Mouse (Mus musculus): ENCODE results near the gene Pde4a. TPM values are rescaled to one million over a fixed set of nuclear protein-coding genes. Genes with fewer than 3 reads are reported as not detected.

The Pde4a gene
- 16.3 and 23.4 TPM in 2 replicates for polyA plus RNA-seq (2012; rRNA removed)

DNA sequence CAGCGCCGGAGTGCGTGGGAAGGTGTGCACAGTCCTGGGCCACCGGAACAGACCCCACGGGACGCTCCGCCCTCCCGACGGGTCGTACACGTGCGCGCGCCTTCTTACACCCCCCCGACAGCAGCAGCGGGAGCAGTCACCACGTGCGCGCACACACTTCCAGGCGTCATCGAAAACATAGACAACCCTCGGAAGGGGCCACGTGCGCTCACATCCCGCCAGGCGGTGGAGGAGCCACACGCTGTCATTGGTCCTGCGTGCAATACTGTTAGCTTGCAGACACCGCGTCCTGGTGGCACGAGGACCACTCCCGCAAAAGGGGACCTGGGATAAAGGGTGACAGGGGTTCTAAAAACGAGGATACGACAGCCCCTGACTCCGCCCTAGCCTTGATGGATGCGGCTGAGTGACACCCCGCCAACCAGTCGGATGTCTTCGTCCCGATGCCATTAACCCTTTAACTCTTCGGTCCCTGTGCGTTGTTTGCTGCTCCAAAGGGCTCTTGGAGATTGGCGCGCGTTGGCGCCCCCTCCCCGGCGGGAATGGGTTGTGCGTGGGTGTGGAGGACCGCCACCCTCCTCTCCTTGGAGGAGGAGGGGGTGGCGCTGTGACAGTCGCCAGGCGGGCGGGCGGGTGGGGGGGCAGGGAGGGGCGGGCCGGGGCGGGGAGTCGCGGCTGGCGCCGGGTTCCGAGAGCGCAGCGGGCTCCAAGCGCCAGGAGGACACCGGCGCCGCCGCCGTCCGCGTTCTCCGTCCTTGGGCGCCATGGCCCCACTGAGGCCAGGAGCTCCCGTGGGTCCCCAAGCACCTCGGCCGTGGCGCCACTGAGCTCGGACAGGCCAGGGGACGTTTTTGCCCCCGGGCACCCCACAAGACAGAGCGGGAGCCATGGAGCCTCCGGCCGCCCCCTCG, at the start of gene Pde4a:
TSS of gene Pde4a (plus strand) at position 674 of the 911 bp plus-strand sequence.
- TF ChIP-seq POLR2A (IDR thresholded peaks at IDR 0.05; ENCODE audit: borderline replicate concordance, extremely low read depth, insufficient read depth, insufficient read length, poor library complexity, severe bottlenecking) (no peak), CTCF (IDR thresholded peaks at IDR 0.05; ENCODE audit: borderline replicate concordance, extremely low read depth, insufficient read depth, insufficient read length) (no peak)
- DNase-seq (ENCODE audit: low read depth), result peak; percentile 84

DNA sequence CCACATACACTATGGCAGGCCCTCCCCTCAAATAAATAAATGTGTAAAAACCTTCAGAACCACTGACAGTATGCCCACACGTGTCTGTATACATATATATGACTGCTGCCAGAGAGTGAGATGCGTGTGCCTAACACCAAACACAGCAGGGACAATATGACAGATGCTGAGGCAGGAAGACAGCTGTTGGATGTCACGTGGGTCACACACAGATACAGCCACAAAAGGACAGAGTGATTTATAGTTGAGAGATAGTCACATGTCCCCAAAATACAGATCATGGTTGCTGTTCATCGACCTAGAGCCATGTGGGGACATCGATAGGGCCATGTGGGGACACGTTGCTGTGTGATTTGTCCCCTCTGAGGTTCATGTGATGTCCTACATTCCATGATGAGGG, 48.4 kb upstream of the Pde4a start:
- TF ChIP-seq CTCF (IDR thresholded peaks at IDR 0.05; ENCODE audit: borderline replicate concordance, extremely low read depth, insufficient read depth, insufficient read length), result no peak
- no peak for DNase-seq (ENCODE audit: low read depth)

DNA sequence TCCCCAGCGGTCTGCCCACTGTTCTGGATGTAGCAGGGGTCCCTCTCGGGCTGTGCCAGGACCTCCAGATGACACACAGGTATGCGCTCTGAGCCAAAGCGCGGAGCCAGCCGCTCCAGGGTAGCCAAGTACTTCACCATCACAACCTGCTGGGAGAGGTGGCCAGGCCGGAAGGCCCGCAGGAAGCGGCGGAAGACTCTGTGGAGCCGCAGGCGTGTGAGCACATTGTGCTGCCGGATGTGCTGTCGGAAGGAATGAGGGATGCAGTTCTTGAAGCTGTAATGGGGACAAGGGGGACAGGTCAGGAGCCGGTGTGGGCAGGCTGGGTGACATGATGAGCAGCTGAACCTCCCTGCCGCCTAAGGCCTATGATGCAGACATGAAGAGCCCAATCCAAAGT, 44.0 kb upstream of the Pde4a start:
- no peak for TF ChIP-seq POLR2A (IDR thresholded peaks at IDR 0.05; ENCODE audit: borderline replicate concordance, extremely low read depth, insufficient read depth, insufficient read length, poor library complexity, severe bottlenecking)
- TF ChIP-seq CTCF (IDR thresholded peaks at IDR 0.05; ENCODE audit: borderline replicate concordance, extremely low read depth, insufficient read depth, insufficient read length), result no peak
- DNase-seq (ENCODE audit: low read depth), result no peak

DNA sequence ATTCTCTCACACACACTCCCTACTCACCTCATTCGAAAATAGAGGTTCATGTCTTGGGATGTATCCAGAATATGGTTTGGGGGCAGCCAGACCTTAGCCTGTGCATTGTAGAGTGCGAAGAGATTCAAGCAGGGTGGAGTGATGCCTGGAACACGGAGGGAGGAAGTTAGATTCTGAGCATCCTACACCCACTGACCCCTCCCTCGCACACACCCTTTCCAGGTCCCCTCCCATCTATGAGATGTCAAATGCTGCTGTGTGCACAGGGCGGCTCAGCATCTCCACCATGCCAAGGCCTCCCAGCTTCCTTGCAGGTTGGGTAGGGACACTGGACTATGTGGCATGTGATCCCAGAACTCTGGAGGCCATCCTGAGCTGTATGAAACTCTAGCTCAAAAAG, 40.7 kb upstream of the Pde4a start:
- DNase-seq (ENCODE audit: low read depth), result no peak
- TF ChIP-seq CTCF (IDR thresholded peaks at IDR 0.05; ENCODE audit: borderline replicate concordance, extremely low read depth, insufficient read depth, insufficient read length) (no peak), POLR2A (IDR thresholded peaks at IDR 0.05; ENCODE audit: borderline replicate concordance, extremely low read depth, insufficient read depth, insufficient read length, poor library complexity, severe bottlenecking) (no peak)

DNA sequence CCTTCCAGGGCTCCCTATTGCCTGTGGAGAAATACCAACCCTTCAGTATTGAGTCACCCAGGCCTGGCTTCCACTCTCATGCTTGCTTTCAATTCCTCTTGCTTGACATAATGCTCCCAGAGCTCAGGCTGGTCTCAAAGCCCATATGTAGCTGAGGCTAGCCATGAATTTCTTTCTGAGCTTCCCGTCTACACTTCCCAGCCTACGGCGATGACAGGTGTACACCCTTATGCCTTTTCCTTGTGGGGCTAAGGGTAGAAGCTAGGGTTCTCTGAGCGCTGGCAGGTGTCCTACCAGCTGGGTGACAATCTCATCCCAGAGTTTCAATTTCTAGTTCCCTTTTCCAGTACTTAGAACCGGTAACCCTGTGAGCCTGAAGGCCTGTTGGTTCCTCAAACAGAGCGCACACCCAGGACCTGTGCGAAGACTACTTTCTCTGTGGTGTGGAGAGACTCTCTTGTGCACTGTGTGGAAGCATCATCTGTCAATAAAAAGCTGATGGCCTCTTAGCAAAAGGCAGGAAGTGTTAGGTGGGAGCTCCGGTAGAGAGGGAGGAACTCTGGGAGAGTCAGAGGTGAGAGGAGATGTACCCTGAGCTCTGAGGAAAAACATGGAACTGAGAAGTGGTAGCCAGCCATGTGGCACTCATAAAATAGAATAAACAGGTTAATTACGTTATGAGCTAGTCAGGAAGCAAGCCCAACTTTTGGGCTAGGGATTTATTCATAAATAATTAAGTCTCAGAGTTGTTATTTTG, 39.8 kb upstream of the Pde4a start:
- no peak for DNase-seq (ENCODE audit: low read depth)
- TF ChIP-seq POLR2A (IDR thresholded peaks at IDR 0.05; ENCODE audit: borderline replicate concordance, extremely low read depth, insufficient read depth, insufficient read length, poor library complexity, severe bottlenecking) (no peak), CTCF (IDR thresholded peaks at IDR 0.05; ENCODE audit: borderline replicate concordance, extremely low read depth, insufficient read depth, insufficient read length) (no peak)

DNA sequence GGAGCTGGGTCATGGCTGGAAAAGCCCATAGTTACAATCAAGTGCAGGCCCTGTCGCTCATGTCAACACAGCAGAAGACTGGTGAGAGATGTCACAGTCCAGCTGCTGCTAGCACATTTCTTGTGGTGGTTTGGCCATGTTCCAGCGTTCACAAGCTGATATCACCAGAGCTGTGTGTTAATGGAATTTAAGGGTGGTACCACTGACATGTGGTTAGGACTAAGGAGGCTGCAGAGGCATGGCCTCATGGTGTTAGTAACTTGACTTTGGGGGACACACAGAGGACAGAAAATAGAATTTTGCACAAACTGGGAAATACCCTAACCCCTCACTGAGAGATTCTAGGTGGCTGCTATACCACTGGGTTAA, 39.3 kb upstream of the Pde4a start:
- DNase-seq (ENCODE audit: low read depth), result no peak
- TF ChIP-seq CTCF (IDR thresholded peaks at IDR 0.05; ENCODE audit: borderline replicate concordance, extremely low read depth, insufficient read depth, insufficient read length), result no peak
- TF ChIP-seq POLR2A (IDR thresholded peaks at IDR 0.05; ENCODE audit: borderline replicate concordance, extremely low read depth, insufficient read depth, insufficient read length, poor library complexity, severe bottlenecking), result no peak

DNA sequence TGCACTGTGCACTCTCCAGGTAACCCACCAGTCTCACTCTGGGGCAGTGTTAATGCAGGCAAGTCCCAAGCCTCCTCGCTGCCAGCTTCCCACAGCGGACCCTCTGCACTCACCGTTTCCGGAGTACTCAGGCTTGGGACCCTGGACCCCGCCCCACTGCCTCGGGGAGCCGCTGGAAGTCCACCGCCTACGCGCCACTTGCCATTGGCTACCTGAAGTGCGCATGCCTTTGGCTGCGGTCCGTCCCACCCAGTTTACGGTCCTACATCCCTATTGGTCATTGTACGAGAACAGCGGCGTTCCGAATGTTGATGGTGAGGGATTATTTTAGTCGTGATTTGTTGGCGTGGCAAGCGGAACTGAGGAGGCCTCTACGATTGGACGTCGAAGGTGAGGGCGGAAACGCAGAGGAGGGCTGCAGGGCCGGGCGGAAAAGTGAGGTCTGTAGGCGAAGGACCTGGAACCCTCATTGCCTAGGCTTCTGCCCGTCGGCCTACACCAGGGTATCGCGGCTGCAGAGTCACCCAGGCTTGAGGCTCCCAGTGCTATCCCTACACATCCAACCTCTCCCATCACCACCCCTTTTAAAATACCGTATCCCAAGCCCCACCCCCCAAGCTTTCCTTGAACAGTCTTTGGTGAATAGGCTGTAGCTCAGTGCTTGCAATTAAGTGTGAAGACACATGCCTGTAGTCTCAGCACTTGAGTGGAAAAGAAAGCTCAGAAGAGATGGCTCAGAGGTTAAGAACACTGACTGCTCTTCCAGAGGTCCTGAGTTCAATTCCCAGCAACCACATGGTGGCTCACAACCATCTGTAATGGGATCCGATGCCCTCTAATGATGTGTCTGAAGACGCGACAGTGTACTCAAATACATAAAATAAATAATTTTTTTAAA, 34.2 kb upstream of the Pde4a start, which contains the start of gene Tyk2:
TSS of gene Tyk2 (minus strand) at position 185 of the 898 bp plus-strand sequence.
- TF ChIP-seq POLR2A (IDR thresholded peaks at IDR 0.05; ENCODE audit: borderline replicate concordance, extremely low read depth, insufficient read depth, insufficient read length, poor library complexity, severe bottlenecking) (peak; percentile 40; the same call in 1 of the 2 replicates), CTCF (IDR thresholded peaks at IDR 0.05; ENCODE audit: borderline replicate concordance, extremely low read depth, insufficient read depth, insufficient read length) (no peak)
- DNase-seq (ENCODE audit: low read depth), result peak; percentile 99

DNA sequence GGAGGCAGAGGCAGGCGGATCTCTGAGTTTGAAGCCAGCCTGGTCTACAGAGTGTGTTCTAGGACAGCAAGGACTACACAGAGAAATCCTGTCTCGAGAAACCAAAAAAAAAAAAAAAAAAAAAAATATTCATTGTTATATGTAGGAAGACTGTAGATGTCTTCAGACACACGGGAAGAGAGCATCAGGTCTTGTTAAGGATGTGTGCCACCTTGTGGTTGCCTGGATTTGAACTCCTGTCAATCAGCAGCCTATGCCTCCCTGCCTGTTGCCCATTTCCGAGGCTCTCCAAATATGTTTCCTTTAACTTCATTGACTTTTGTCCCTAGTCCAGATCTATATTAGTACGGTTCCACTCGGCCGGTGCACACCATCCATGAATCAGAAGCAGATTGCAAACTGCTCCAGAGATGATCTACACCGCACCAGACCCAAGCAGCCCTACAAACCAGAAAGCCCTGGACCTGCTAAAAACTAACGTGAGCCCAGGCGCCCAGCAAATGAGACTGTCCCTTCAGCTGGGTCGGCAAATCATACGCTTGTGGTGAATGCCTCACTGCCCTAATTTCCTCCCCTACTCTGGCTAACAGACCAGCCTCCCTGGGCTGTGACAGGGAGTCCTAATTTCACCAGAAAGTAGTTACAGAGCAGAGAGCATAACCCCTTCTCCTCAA, 33.3 kb upstream of the Pde4a start:
- TF ChIP-seq CTCF (IDR thresholded peaks at IDR 0.05; ENCODE audit: borderline replicate concordance, extremely low read depth, insufficient read depth, insufficient read length) (no peak; the same call in 1 of the 2 replicates), POLR2A (IDR thresholded peaks at IDR 0.05; ENCODE audit: borderline replicate concordance, extremely low read depth, insufficient read depth, insufficient read length, poor library complexity, severe bottlenecking) (no peak)

DNA sequence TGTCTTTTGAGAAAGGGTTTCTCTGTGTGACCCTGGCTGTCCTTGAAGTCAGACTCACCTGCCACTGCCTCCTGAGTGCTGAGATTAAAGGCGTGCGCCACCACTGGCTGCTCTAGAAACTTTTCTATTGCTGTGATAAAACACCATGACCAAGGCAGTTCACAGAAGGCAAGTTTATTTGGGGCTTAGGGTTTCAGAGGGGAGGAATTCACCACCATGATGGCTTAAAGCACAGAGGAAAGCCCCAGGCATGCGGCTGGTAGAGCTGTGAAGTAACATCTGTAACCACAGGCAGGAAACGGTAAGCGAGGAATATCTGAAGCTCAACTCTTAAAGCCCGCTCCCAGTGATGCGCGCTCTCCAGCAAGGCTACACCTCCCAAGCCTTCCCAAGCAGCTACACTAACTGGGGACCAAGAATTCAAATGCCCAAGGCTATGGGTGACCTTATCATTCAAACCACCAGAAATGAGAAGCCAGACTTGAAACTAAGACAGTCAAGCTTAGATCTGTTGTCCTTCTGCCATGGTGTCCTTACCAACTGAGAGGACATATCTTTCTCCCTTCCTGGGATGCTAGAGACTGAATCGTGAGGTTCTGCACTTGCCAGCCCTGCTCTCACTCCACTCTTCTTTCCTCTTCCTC, 32.3 kb upstream of the Pde4a start:
- TF ChIP-seq CTCF (IDR thresholded peaks at IDR 0.05; ENCODE audit: borderline replicate concordance, extremely low read depth, insufficient read depth, insufficient read length), result no peak

More for the DNA sequence above, 33.3 kb upstream of the Pde4a start:
- DNase-seq (ENCODE audit: low read depth), result peak; percentile 39

More for the DNA sequence above, 32.3 kb upstream of the Pde4a start:
- no peak for DNase-seq (ENCODE audit: low read depth)

Measured in brain, embryonic 14.5 days (tissue).